Mouse (Mus musculus): Measurements from ENCODE around the gene Prss23. TPM values are rescaled to one million over a fixed set of nuclear protein-coding genes. Genes with fewer than 3 reads are reported as not detected.

Prss23 gene
- total and polyA plus RNA-seq, 3 experiments = 1.1 to 2.6 (median 1.3) TPM

DNA sequence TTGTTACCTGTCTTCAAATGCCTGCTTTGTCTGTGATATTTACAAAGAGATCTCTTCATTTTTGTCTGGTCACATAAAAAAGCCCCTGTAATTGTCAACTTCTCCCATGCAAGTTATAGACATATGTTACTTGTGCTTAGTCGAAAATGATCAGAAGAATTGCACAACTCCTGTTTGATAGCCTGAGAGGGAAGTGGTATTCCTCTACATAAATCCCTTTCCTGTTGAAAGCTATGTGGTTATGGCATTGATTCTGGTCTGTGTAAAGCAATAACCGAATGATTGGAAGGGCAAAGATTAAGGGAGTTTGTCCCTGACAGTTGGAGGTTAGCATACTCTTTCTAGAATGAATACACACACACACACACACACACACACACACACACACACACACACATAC lies 67.3 kb downstream of the Prss23 start:
- H3K4me2 ChIP-seq (ENCODE audit: insufficient read depth, low read depth, poor library complexity, severe bottlenecking) = no peak overlapping the region
- dilution Hi-C loops (cut with MboI; ENCODE audit: extremely low pct_ligation_motif_present, extremely low pct_unique_long_range_greater_than_20kb, low sequenced_read_pairs) = no loop called here
- H3K9ac ChIP-seq (ENCODE audit: insufficient read depth, low read depth) = no peak overlapping the region

More for the DNA sequence above, 67.3 kb downstream of the Prss23 start:
- H3K27ac ChIP-seq (ENCODE audit: insufficient read depth, low read depth) = no peak overlapping the region
- no peaks in the 10 kb centered on the region for H3K9me3 ChIP-seq (replicated peaks; ENCODE audit: low read length)
- H3K27me3 ChIP-seq (replicated peaks) = no peaks in the 10 kb centered on the region
- H3K4me1 ChIP-seq (ENCODE audit: control insufficient read depth in 1 of 2, insufficient read depth in 2 of 2) = no peaks in the 10 kb centered on the region
- no peak overlapping the region for H3K4me3 ChIP-seq (replicated peaks in 1 of 3; ENCODE audit: low read depth in 2 of 3, low read length in 2 of 3, poor library complexity in 1 of 3)
- TF ChIP-seq E2F4 (IDR thresholded peaks at IDR 0.05; ENCODE audit: insufficient replicate concordance, low read depth, low read length) = no peak
- no peak for TF ChIP-seq CHD2 (IDR thresholded peaks at IDR 0.05; ENCODE audit: low read length)
- TF ChIP-seq POLR2AphosphoS2 (IDR thresholded peaks at IDR 0.05; ENCODE audit: low read depth, low read length) = no peak
- no peak for TF ChIP-seq PAX5 (IDR thresholded peaks at IDR 0.05; ENCODE audit: low read length)
- no peak for TF ChIP-seq ZMIZ1 (IDR thresholded peaks at IDR 0.05; ENCODE audit: low read depth, low read length)
- TF ChIP-seq MAZ (IDR thresholded peaks at IDR 0.05; ENCODE audit: low read depth, low read length) = no peak
- TF ChIP-seq ZC3H11A (IDR thresholded peaks at IDR 0.05; ENCODE audit: low read depth, low read length) = no peak
- TF ChIP-seq ZKSCAN1 (IDR thresholded peaks at IDR 0.05; ENCODE audit: borderline replicate concordance, low read depth, low read length) = no peak
- no peak for TF ChIP-seq SMC3 (IDR thresholded peaks at IDR 0.05; ENCODE audit: low read depth, low read length)
- TF ChIP-seq SIN3A (IDR thresholded peaks at IDR 0.05; ENCODE audit: low read length) = no peak
- no peak for TF ChIP-seq POLR2A (IDR thresholded peaks at IDR 0.05; ENCODE audit: low read depth, low read length)
- no peak for TF ChIP-seq MXI1 (IDR thresholded peaks at IDR 0.05; ENCODE audit: low read depth, low read length)
- TF ChIP-seq MEF2A (IDR thresholded peaks at IDR 0.05; ENCODE audit: borderline replicate concordance, low read depth, low read length) = no peak
- no peak for DNase-seq (ENCODE audit: extremely low read depth)
- in situ Hi-C loops (cut with MboI; ENCODE audit: low pct_ligation_motif_present, low pct_unique_long_range_greater_than_20kb, low sequenced_read_pairs) = no loop called here
- H3K79me2 ChIP-seq (replicated peaks; ENCODE audit: control insufficient read depth, extremely low read depth, insufficient read depth, poor library complexity, severe bottlenecking) = no peaks in the 10 kb centered on the region
- no peaks in the 10 kb centered on the region for H3K36me3 ChIP-seq (replicated peaks in 1 of 2; ENCODE audit: control insufficient read depth in 1 of 2, insufficient read depth in 1 of 2, low read length in 1 of 2)

Other genes with a start within 250 kb of the Prss23 start
- gene Tmem135, start 123.0 kb downstream of the Prss23 start, total RNA-seq (2012; rRNA removed) = 17.6 and 18.0 TPM in 2 replicates
- 31.0 and 33.6 TPM in 2 replicates for gene Tmem135, start 123.0 kb downstream of the Prss23 start, total RNA-seq (2014; rRNA removed)
- gene Tmem135, start 123.0 kb downstream of the Prss23 start, polyA plus RNA-seq (2012; ENCODE audit: insufficient read length, low read depth) = 28.6 and 30.0 TPM in 2 replicates
- 0.04 and 0.08 TPM in 2 replicates for gene Fzd4, start 122.8 kb downstream of the Prss23 start, total RNA-seq (2012; rRNA removed)
- gene Fzd4, start 122.8 kb downstream of the Prss23 start, total RNA-seq (2014; rRNA removed) = 0.04 TPM in 1 of 2 replicates, not detected in the other
- gene Fzd4, start 122.8 kb downstream of the Prss23 start, polyA plus RNA-seq (2012; ENCODE audit: insufficient read length, low read depth) = 0.10 and 0.13 TPM in 2 replicates
- not detected in 2 replicates for gene Me3, start 105.2 kb upstream of the Prss23 start, total RNA-seq (2012; rRNA removed)
- gene Me3, start 105.2 kb upstream of the Prss23 start, total RNA-seq (2014; rRNA removed) = not detected in 2 replicates
- gene Me3, start 105.2 kb upstream of the Prss23 start, polyA plus RNA-seq (2012; ENCODE audit: insufficient read length, low read depth) = not detected in 2 replicates